Mouse (Mus musculus): ENCODE results near the gene Rps19.
A peak's percentile ranks its signal among the peaks of the same experiment; 100 is the strongest.
"Not testable (repeated sequence)": the region's sequence is repeated elsewhere in the genome, so short reads cannot be mapped to it uniquely, and the experiment has no call there.

Gene Rps19

GRCm38 (mm10) chr7:24883896-24884692, at the start of gene Rps19:
TSS of gene Rps19 (plus strand) at chr7:24884371.
- peak; percentile 99 for DNase-seq (ENCODE audit: low spot score)

- DNase-seq (ENCODE audit: low spot score): not testable (repeated sequence)
Observed at GRCm38 (mm10) chr7:24838732-24839409, 45.3 kb upstream of the Rps19 start.

GRCm38 (mm10) chr7:24839410-24839808, 44.8 kb upstream of the Rps19 start:
- no peak for DNase-seq (ENCODE audit: low spot score)

GRCm38 (mm10) chr7:24840331-24840730, 43.8 kb upstream of the Rps19 start:
- no peak for DNase-seq (ENCODE audit: low spot score)

- no peak for DNase-seq (ENCODE audit: low spot score)
Observed at GRCm38 (mm10) chr7:24841009-24841408, 43.2 kb upstream of the Rps19 start.

GRCm38 (mm10) chr7:24844144-24844543, 40.0 kb upstream of the Rps19 start:
- no peak for DNase-seq (ENCODE audit: low spot score)

GRCm38 (mm10) chr7:24845181-24845580, 39.0 kb upstream of the Rps19 start:
- no peak for DNase-seq (ENCODE audit: low spot score)

GRCm38 (mm10) chr7:24845713-24846112, 38.5 kb upstream of the Rps19 start:
- DNase-seq (ENCODE audit: low spot score): no peak

- DNase-seq (ENCODE audit: low spot score): not testable (repeated sequence)
Observed at GRCm38 (mm10) chr7:24846576-24846975, 37.6 kb upstream of the Rps19 start.

- no peak for DNase-seq (ENCODE audit: low spot score)
Observed at GRCm38 (mm10) chr7:24850162-24850561, 34.0 kb upstream of the Rps19 start.

GRCm38 (mm10) chr7:24850899-24851303, 33.3 kb upstream of the Rps19 start:
- DNase-seq (ENCODE audit: low spot score): no peak

- no peak for DNase-seq (ENCODE audit: low spot score)
Observed at GRCm38 (mm10) chr7:24851596-24852325, 32.4 kb upstream of the Rps19 start.

- no peak for DNase-seq (ENCODE audit: low spot score)
Observed at GRCm38 (mm10) chr7:24852557-24853232, 31.5 kb upstream of the Rps19 start.

- no peak for DNase-seq (ENCODE audit: low spot score)
Observed at GRCm38 (mm10) chr7:24853233-24853563, 31.0 kb upstream of the Rps19 start.

- no peak for DNase-seq (ENCODE audit: low spot score)
Observed at GRCm38 (mm10) chr7:24853695-24854094, 30.5 kb upstream of the Rps19 start.

GRCm38 (mm10) chr7:24856460-24857120, 27.6 kb upstream of the Rps19 start:
- DNase-seq (ENCODE audit: low spot score): no peak

- DNase-seq (ENCODE audit: low spot score): no peak
Observed at GRCm38 (mm10) chr7:24859234-24859633, 24.9 kb upstream of the Rps19 start.

- DNase-seq (ENCODE audit: low spot score): no peak
Observed at GRCm38 (mm10) chr7:24861913-24862312, 22.3 kb upstream of the Rps19 start, which contains the start of gene Gm9844. TSS of gene Gm9844 (plus strand) at chr7:24862213.

- DNase-seq (ENCODE audit: low spot score): no peak
Observed at GRCm38 (mm10) chr7:24862853-24863252, 21.3 kb upstream of the Rps19 start.

- DNase-seq (ENCODE audit: low spot score): no peak
Observed at GRCm38 (mm10) chr7:24864156-24864555, 20.0 kb upstream of the Rps19 start.

- DNase-seq (ENCODE audit: low spot score): no peak
Observed at GRCm38 (mm10) chr7:24869080-24869479, 15.1 kb upstream of the Rps19 start.

Data from testis, postnatal 10 days (tissue).